Mouse (Mus musculus) testis, adult 2 months (tissue): ENCODE measurements around the gene P2rx7. TPM values are rescaled to one million over a fixed set of nuclear protein-coding genes. Genes with fewer than 3 reads are reported as not detected.
A peak's percentile ranks its signal among the peaks of the same experiment; 100 is the strongest.

Source experiments
- H3K27ac ChIP-seq: fragments of 200-500 bp; 2 replicates; pipeline ENCODE4 v1.5.1; 2012; ENCODE audit warnings: low read depth, low read length; ENCODE audit not compliant: control insufficient read depth, insufficient read depth
- H3K27me3 ChIP-seq: fragments of 200-500 bp; 2 replicates; pipeline ENCODE4 v1.6.1; 2012; ENCODE audit warnings: mild to moderate bottlenecking, low read length, moderate library complexity; ENCODE audit not compliant: control insufficient read depth, insufficient read depth
- H3K36me3 ChIP-seq: fragments of 200-500 bp; 2 replicates; pipeline ENCODE4 v1.6.1; 2012; ENCODE audit warnings: mild to moderate bottlenecking, low read length; ENCODE audit not compliant: control insufficient read depth, insufficient read depth
- H3K4me1 ChIP-seq: fragments of 200-500 bp; 2 replicates; pipeline ENCODE4 v1.6.1; 2012; ENCODE audit warnings: low read length; ENCODE audit not compliant: control insufficient read depth, insufficient read depth
- H3K4me3 ChIP-seq: fragments of 200-500 bp; 2 replicates; pipeline ENCODE4 v1.5.1; 2012; ENCODE audit warnings: low read depth, mild to moderate bottlenecking, low read length, moderate library complexity, mixed read lengths; ENCODE audit not compliant: control insufficient read depth
- CTCF ChIP-seq: fragments of 200-500 bp; IDR thresholded peaks from 2 replicates; pipeline ENCODE4 v1.5.1; 2012; ENCODE audit warnings: low read depth, mild to moderate bottlenecking, inconsistent platforms, low read length, moderate library complexity; ENCODE audit not compliant: control insufficient read depth, insufficient read depth, insufficient replicate concordance
- POLR2A ChIP-seq: fragments of 200-500 bp; IDR thresholded peaks from 2 replicates; pipeline ENCODE4 v1.6.1; 2012; ENCODE audit warnings: low read depth, mild to moderate bottlenecking, inconsistent platforms, low read length, moderate library complexity; ENCODE audit not compliant: control insufficient read depth
- polyA plus RNA-seq: library from polyadenylated mRNA; depleted of rRNA; stranded (reverse); fragments of >200 nt; gene quantifications from 2 replicates; pipeline ENCODE4 v1.2.3, GENCODE M21; 2012

Gene P2rx7
- polyA plus RNA-seq, 1 experiment: 5.0 TPM

GRCm38 (mm10) chr5:122619686-122620296, 23.9 kb upstream of the P2rx7 start:
- no peaks in the 10 kb centered on the region for H3K27me3 ChIP-seq
- H3K4me1 ChIP-seq: peaks cover 8% of the 10 kb centered on the region
- H3K27ac ChIP-seq: no peak overlapping the region
- TF ChIP-seq POLR2A: no peak
- no peak for TF ChIP-seq CTCF
- no peak overlapping the region for H3K4me3 ChIP-seq
- H3K36me3 ChIP-seq: no peaks in the 10 kb centered on the region

GRCm38 (mm10) chr5:122621376-122621886, 22.3 kb upstream of the P2rx7 start:
- Histone ChIP-seq H3K4me3 (peak overlapping the region; percentile 86), H3K4me1 (peaks cover 16% of the 10 kb centered on the region), H3K27me3 (no peaks in the 10 kb centered on the region), H3K36me3 (no peaks in the 10 kb centered on the region), H3K27ac (peak overlapping the region; percentile 36; the same call in 1 of the 2 replicates)
- TF ChIP-seq CTCF: no peak
- no peak for TF ChIP-seq POLR2A

GRCm38 (mm10) chr5:122622526-122622925, 21.2 kb upstream of the P2rx7 start:
- H3K36me3 ChIP-seq: no peaks in the 10 kb centered on the region
- peak overlapping the region; percentile 63 for H3K27ac ChIP-seq

GRCm38 (mm10) chr5:122623861-122624260, 19.9 kb upstream of the P2rx7 start:
- Histone ChIP-seq H3K27ac (peak overlapping the region; percentile 8; the same call in 1 of the 2 replicates), H3K4me1 (peaks cover 16% of the 10 kb centered on the region), H3K4me3 (peak overlapping the region; percentile 86), H3K36me3 (no peaks in the 10 kb centered on the region), H3K27me3 (no peaks in the 10 kb centered on the region)
- no peak for TF ChIP-seq CTCF
- no peak for TF ChIP-seq POLR2A

More at GRCm38 (mm10) chr5:122622526-122622925, 21.2 kb upstream of the P2rx7 start:
- peaks cover 16% of the 10 kb centered on the region for H3K4me1 ChIP-seq
- H3K27me3 ChIP-seq: no peaks in the 10 kb centered on the region
- H3K4me3 ChIP-seq: peak overlapping the region; percentile 86
- TF ChIP-seq POLR2A (no peak), CTCF (no peak)

- Histone ChIP-seq H3K4me1 (peaks cover 16% of the 10 kb centered on the region), H3K36me3 (no peaks in the 10 kb centered on the region), H3K27ac (peak overlapping the region; percentile 69), H3K27me3 (no peaks in the 10 kb centered on the region), H3K4me3 (peak overlapping the region; percentile 86)
- no peak for TF ChIP-seq POLR2A
- TF ChIP-seq CTCF: no peak
Measured at GRCm38 (mm10) chr5:122624952-122625479, 18.7 kb upstream of the P2rx7 start.

GRCm38 (mm10) chr5:122625565-122626252, 18.0 kb upstream of the P2rx7 start:
- Histone ChIP-seq H3K4me3 (peak overlapping the region; percentile 86), H3K27ac (peak overlapping the region; percentile 69), H3K4me1 (peaks cover 16% of the 10 kb centered on the region), H3K36me3 (no peaks in the 10 kb centered on the region), H3K27me3 (no peaks in the 10 kb centered on the region)
- TF ChIP-seq POLR2A (no peak), CTCF (no peak)

- no peaks in the 10 kb centered on the region for H3K36me3 ChIP-seq
- no peak overlapping the region for H3K4me3 ChIP-seq
- TF ChIP-seq CTCF: peak; percentile 84; the same call in 1 of the 2 replicates
- no peak for TF ChIP-seq POLR2A
- H3K27ac ChIP-seq: no peak overlapping the region
- no peaks in the 10 kb centered on the region for H3K27me3 ChIP-seq
- H3K4me1 ChIP-seq: peaks cover 16% of the 10 kb centered on the region
Measured at GRCm38 (mm10) chr5:122627243-122627642, 16.5 kb upstream of the P2rx7 start.
